Mouse (Mus musculus): ENCODE data around the gene Zfp709. TPM values are rescaled to one million over a fixed set of nuclear protein-coding genes. Genes with fewer than 3 reads are reported as not detected.
"Not testable (repeated sequence)": the region's sequence is repeated elsewhere in the genome, so short reads cannot be mapped to it uniquely, and the experiment has no call there.

The Zfp709 gene
- polyA plus RNA-seq, 1 experiment: 0.52 TPM

- no peak for DNase-seq
- 88% methylated on average over 2 of the region's 2 CpGs for WGBS
- Histone ChIP-seq H3K4me1 (ENCODE audit: control insufficient read depth, insufficient read depth, low read length) (no peaks in the 10 kb centered on the region; the same call in 1 of the 2 replicates), H3K36me3 (ENCODE audit: control insufficient read depth, insufficient read depth, low read length) (peaks cover 1% of the 10 kb centered on the region; the same call in 1 of the 2 replicates), H3K27ac (ENCODE audit: insufficient read depth, low read depth, low read length) (no peak overlapping the region), H3K27me3 (replicated peaks; ENCODE audit: control insufficient read depth, insufficient read depth, low read length) (no peaks in the 10 kb centered on the region), H3K4me3 (ENCODE audit: insufficient read depth, low read depth, low read length) (no peak overlapping the region)
- TF ChIP-seq CTCF (conservative IDR thresholded peaks at IDR 0.05; ENCODE audit: insufficient read depth, insufficient read length, low read depth, low read length): no peak
- no peak for TF ChIP-seq POLR2A (IDR thresholded peaks at IDR 0.05; ENCODE audit: low read depth, low read length)
Measured at GRCm38 (mm10) chr8:71912286-71912685, 30.5 kb downstream of the Zfp709 start.

DNA sequence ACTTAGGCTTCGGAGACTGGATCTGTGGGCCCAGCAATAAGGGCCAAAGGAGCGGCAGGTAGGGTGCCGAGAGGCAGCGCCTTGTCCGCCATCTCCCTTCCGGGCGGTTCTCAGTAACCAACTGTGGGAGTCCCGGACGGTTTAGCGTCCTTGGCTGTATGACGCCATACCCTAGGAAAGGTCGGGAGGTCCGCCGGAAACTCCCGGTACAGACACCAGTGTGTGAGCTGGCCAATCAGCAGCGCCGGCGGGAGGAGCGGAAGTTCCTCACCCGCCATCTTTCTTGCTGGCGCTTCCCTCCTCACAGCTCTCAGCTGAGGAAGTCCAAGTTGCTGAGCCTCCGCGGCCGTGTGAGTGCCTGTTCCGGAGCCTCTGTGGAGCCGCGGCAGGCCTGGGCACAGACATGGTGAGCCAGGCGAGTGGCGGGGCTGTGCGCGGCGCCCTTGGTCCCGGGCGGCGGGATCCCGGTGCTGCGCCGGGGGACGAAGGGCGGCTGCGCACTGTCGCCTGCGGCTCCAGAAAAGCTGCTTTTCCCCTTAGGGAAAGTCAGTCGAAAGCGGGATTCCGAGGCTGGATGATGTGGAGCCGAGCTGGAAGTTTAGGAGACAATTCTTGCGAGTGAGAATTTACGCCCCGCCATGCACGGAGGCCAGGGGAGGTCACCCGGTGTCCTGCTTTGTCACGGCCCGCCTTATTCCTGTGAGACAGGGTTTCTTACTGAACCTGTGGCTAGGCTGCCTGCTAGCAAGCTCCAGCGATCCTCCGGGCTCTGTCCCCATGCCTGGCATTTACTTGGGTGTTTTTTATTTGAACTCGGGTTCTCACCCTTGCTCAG, 41.0 kb downstream of the Zfp709 start:
- TF ChIP-seq POLR2A (IDR thresholded peaks at IDR 0.05; ENCODE audit: low read depth, low read length) (peak; percentile 81), CTCF (conservative IDR thresholded peaks at IDR 0.05; ENCODE audit: insufficient read depth, insufficient read length, low read depth, low read length) (no peak)
- peak overlapping the region; percentile 96 for H3K27ac ChIP-seq (ENCODE audit: insufficient read depth, low read depth, low read length)
- 0 out of 2 replicates have a peak, but pooled peaks cover 3% of the 10 kb centered on the region for H3K4me1 ChIP-seq (ENCODE audit: control insufficient read depth, insufficient read depth, low read length)
- peak overlapping the region; percentile 92 for H3K4me3 ChIP-seq (ENCODE audit: insufficient read depth, low read depth, low read length)
- no peaks in the 10 kb centered on the region for H3K36me3 ChIP-seq (ENCODE audit: control insufficient read depth, insufficient read depth, low read length)
- WGBS: under 1% methylated on average over 57 of the region's 57 CpGs
- no peaks in the 10 kb centered on the region for H3K27me3 ChIP-seq (replicated peaks; ENCODE audit: control insufficient read depth, insufficient read depth, low read length)
- DNase-seq: peak; percentile 98

DNA sequence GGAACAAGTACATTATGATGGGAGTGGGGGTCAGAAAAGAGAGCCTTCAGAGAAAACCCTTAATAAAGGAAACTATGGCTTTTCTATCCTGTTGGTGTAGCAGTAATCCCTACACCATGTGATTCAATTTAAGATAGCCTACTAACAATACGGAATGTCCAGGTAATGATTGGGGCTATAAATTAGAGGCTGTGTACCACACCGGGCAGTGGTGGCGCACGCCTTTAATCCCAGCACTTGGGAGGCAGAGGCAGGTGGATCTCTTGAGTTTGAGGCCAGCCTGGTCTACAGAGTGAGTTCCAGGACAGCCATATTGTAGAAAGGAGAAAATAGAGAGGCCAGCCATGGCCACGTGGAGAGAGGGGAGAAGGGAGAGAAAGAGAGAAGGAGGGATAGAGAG, 44.0 kb downstream of the Zfp709 start:
- Histone ChIP-seq H3K27me3 (replicated peaks; ENCODE audit: control insufficient read depth, insufficient read depth, low read length) (no peaks in the 10 kb centered on the region), H3K36me3 (ENCODE audit: control insufficient read depth, insufficient read depth, low read length) (peaks cover 15% of the 10 kb centered on the region), H3K4me1 (ENCODE audit: control insufficient read depth, insufficient read depth, low read length) (0 out of 2 replicates have a peak, but pooled peaks cover 3% of the 10 kb centered on the region), H3K4me3 (ENCODE audit: insufficient read depth, low read depth, low read length) (no peak overlapping the region), H3K27ac (ENCODE audit: insufficient read depth, low read depth, low read length) (no peak overlapping the region)
- TF ChIP-seq CTCF (conservative IDR thresholded peaks at IDR 0.05; ENCODE audit: insufficient read depth, insufficient read length, low read depth, low read length) (no peak), POLR2A (IDR thresholded peaks at IDR 0.05; ENCODE audit: low read depth, low read length) (no peak)
- DNase-seq: no peak
- WGBS: 95% methylated on average over 5 of the region's 5 CpGs

GRCm38 (mm10) chr8:71926551-71926950, 44.7 kb downstream of the Zfp709 start:
- H3K27ac ChIP-seq (ENCODE audit: insufficient read depth, low read depth, low read length): no peak overlapping the region
- no peaks in the 10 kb centered on the region for H3K27me3 ChIP-seq (replicated peaks; ENCODE audit: control insufficient read depth, insufficient read depth, low read length)
- TF ChIP-seq CTCF (conservative IDR thresholded peaks at IDR 0.05; ENCODE audit: insufficient read depth, insufficient read length, low read depth, low read length): no peak
- TF ChIP-seq POLR2A (IDR thresholded peaks at IDR 0.05; ENCODE audit: low read depth, low read length): no peak
- DNase-seq: peak; percentile 37
- H3K4me3 ChIP-seq (ENCODE audit: insufficient read depth, low read depth, low read length): no peak overlapping the region
- peaks cover 16% of the 10 kb centered on the region for H3K36me3 ChIP-seq (ENCODE audit: control insufficient read depth, insufficient read depth, low read length)
- 0 out of 2 replicates have a peak, but pooled peaks cover 3% of the 10 kb centered on the region for H3K4me1 ChIP-seq (ENCODE audit: control insufficient read depth, insufficient read depth, low read length)
- whole genome bisulfite sequencing: 62% methylated on average over 3 of the region's 3 CpGs

DNA sequence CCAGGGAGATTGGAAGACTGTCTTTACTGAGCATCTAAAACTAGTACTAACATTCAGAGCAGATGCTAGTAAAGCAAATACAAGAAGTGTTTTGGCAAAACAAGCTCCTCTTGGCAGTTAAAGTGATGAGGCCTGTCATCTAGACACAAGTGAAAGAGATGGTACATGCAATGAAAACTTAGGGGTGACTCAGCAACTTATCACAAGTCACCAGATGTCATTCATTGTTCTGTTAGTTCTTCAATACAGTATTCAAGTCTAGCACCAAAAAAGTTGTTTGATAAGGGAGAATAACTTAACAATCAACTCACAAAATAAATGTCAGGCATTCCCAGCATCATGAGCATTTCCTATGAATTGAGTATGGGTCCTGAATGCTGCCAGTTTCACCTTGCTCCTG, 46.0 kb downstream of the Zfp709 start:
- TF ChIP-seq POLR2A (IDR thresholded peaks at IDR 0.05; ENCODE audit: low read depth, low read length): no peak
- no peak for TF ChIP-seq CTCF (conservative IDR thresholded peaks at IDR 0.05; ENCODE audit: insufficient read depth, insufficient read length, low read depth, low read length)
- Histone ChIP-seq H3K36me3 (ENCODE audit: control insufficient read depth, insufficient read depth, low read length) (peaks cover 17% of the 10 kb centered on the region), H3K4me3 (ENCODE audit: insufficient read depth, low read depth, low read length) (no peak overlapping the region), H3K4me1 (ENCODE audit: control insufficient read depth, insufficient read depth, low read length) (0 out of 2 replicates have a peak, but pooled peaks cover 3% of the 10 kb centered on the region), H3K27ac (ENCODE audit: insufficient read depth, low read depth, low read length) (no peak overlapping the region), H3K27me3 (replicated peaks; ENCODE audit: control insufficient read depth, insufficient read depth, low read length) (no peaks in the 10 kb centered on the region)
- DNase-seq: no peak

- H3K4me3 ChIP-seq (ENCODE audit: insufficient read depth, low read depth, low read length); H3K36me3 ChIP-seq (ENCODE audit: control insufficient read depth, insufficient read depth, low read length); H3K4me1 ChIP-seq (ENCODE audit: control insufficient read depth, insufficient read depth, low read length); H3K27ac ChIP-seq (ENCODE audit: insufficient read depth, low read depth, low read length); DNase-seq; H3K27me3 ChIP-seq (replicated peaks; ENCODE audit: control insufficient read depth, insufficient read depth, low read length): not testable (repeated sequence)
- WGBS: 87% methylated on average over 2 of the region's 2 CpGs
Measured at GRCm38 (mm10) chr8:71938037-71938436, 56.2 kb downstream of the Zfp709 start.

DNA sequence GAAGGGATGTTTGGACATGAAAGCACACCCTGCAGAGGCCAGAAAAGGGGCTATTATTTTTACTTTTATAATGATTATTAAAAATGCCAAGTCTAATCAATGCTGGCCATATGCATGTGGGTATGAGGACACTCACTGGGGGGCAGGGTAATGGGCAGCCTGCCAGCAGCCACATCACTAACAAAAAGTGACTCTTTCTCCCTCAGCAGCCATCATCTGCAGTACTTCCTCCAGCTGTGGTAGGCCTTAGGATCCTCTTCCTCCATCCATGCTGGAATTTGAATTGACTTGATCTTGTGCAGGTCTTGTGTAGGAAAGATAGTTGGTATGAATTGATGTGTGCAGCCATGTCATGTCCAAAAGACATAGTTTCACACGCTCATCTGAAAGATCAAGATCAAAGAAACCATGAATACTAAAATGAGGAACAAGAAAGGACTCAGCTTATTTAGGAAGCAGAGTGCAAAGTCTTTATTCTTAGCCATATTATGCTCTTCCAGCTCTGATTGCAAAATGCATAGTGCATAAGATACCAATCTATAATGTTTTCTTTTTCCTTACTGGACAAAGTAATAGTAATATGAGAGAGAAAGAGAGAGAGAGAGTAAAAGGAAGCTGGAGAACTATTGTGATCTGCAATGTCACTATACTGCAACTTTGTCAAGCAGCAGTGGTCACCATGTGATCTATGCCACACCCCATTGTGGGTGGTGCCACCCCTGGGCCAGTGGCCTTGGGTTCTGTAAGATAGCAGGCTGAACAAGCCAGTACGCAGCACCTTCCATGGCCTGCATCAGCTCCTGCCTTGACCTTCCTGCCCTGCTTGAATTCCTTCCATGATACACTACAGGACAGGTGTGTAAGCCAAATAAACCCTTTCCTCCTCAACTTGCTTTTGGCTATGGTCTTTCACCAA, 58.7 kb downstream of the Zfp709 start:
- WGBS: 80% methylated on average over 2 of the region's 2 CpGs
- no peaks in the 10 kb centered on the region for H3K36me3 ChIP-seq (ENCODE audit: control insufficient read depth, insufficient read depth, low read length)
- H3K27ac ChIP-seq (ENCODE audit: insufficient read depth, low read depth, low read length): no peak overlapping the region
- DNase-seq: no peak
- H3K4me3 ChIP-seq (ENCODE audit: insufficient read depth, low read depth, low read length): no peak overlapping the region
- no peaks in the 10 kb centered on the region for H3K27me3 ChIP-seq (replicated peaks; ENCODE audit: control insufficient read depth, insufficient read depth, low read length)
- no peaks in the 10 kb centered on the region for H3K4me1 ChIP-seq (ENCODE audit: control insufficient read depth, insufficient read depth, low read length)
- TF ChIP-seq POLR2A (IDR thresholded peaks at IDR 0.05; ENCODE audit: low read depth, low read length) (no peak), CTCF (conservative IDR thresholded peaks at IDR 0.05; ENCODE audit: insufficient read depth, insufficient read length, low read depth, low read length) (no peak)

All from kidney, adult 2 months (tissue).